Mouse (Mus musculus): Measurements from ENCODE around the gene Kcnq4.

The Kcnq4 gene

DNA sequence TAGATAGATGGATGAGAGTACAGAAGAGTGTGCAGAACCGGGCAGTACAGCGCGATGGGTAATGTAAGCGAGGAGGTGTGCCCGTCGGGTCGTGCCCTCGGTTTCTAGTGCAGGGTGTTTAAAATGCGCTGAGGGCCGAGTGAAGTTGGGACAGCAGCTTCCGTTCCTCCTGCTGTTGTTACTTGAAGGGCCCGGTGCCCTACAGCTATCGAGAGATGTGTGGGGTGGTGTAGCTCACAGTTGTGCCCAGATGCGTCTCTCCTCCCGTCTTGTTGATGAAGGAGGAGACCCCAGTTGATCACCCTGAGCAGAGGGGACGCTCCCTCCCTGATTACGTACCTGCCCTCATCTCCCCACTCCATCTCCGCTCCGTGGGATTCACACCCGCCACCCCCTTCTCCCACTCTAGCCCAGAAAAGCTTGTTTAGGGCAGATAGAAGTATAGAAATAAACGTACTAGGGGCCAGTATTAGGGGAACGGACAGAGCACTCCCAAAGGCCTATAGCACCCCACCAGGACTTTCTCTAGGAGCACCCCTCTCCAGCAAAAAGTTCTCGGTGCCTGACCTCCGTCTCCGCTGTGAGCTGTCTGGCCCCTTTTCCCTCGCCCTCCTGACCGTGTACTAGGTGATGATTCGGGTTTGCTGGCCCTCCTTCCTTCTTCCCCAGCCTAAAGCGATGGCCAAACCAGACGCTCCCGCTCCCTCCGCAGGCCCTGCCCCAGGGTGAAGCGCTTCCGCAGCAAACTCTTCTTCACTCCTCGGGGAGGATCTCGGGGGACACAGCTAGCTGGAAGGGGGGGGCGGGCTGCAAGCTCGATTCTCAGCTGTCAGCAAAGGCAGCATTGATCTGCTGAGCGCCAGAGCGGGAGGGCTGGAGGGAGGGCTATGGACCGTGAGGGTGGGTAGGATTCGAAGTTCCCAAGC is at the start of gene Kcnq4:
Gene Kcnq4, minus strand, starts transcription at position 672 of the 926 bp plus-strand sequence.
- no peak for DNase-seq

DNA sequence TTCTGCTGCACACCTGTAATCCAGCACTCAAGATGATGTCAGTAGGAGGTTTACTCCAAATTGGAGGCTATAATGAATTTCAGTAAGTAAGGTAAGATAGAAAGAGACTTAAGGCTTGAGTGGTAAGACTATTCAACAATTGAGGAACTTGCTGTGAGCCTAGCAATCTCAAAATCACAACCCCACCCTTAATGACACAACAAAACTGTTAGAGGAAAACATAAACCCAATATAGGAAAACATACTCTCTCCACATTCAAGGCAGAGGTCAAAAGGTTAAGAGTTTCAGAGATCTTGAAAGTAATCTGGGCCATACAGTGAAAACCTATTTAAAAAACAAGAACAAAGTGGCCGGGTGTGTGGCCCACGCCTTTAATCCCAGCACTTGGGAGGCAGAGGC is 48.3 kb upstream of the Kcnq4 start:
- DNase-seq, result no peak

DNA sequence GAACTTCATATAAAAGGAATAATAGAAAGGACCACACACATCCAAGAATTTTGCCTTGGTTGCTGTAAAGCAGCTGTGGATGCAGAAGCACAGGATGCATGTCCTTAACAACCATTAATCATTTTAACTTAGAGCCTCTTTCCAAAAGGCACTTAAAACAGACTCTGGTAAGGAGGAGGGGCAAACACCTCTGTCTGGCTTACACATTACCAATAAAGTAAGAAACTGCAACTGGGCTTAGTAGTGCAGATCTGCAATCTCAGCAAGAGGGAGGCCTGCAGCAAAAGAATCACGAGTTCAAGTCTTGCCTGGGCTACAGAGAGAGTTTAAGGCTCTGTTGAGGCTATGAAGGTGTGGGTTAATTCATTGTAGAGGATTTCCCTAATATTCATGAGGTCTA is 47.2 kb upstream of the Kcnq4 start:
- no peak for DNase-seq

DNA sequence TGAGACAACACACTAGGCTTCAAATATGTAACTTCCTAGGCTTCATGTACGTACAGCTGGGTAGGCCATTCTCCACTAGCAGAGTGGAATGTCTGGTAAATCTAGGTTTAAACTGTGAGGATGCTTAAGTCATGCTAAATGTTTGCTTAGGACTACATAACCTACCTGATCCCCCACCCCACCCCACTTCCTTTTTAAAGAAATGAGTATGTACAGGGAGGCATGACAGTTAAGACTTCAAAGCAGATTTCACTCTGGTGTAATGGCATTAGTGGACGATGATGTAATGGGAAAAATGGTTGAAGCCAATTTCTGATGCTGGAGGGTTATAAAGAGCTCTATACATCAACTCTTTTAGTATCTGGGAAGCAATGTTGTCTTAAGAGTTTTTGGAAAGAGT is 44.5 kb upstream of the Kcnq4 start:
- no peak for DNase-seq

DNA sequence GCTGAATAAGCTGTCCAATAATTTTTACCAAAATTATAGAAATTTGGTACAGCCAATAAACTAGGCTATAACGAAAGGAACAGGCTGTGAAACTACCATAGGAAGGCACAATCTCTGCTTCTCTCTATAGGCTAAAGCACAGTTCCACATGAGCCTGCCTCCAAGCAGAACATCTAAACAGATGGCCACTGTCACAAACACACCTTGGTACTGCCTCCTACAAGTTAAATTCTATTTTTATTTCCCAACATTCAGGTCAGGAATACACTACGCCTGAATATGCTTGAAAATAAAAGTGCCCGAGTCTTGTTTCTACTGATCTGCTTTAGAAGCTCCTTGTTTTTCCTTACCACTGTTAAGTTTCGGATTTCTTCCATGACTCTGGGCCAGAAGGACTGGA is 41.6 kb upstream of the Kcnq4 start:
- DNase-seq, result no peak

DNA sequence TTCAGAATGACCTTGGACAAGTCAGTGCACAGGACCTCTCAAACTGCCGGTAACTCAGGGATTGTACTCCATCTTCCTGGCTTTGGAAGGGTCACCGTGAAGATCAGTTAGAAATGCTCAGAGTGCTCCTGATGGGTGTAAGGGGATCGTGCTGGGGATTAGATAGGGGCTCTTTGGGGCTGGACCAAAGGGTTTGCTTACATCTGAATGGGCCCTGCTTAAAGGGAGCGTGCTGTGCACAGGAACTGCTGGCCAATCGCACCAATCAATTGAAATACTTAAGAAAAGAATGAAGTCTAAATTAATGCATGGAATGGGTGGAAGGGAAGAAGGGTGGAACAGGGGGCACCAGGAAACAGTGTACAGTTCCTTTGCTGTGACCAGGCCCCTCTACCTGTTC is 7.4 kb upstream of the Kcnq4 start:
- DNase-seq, result no peak

DNA sequence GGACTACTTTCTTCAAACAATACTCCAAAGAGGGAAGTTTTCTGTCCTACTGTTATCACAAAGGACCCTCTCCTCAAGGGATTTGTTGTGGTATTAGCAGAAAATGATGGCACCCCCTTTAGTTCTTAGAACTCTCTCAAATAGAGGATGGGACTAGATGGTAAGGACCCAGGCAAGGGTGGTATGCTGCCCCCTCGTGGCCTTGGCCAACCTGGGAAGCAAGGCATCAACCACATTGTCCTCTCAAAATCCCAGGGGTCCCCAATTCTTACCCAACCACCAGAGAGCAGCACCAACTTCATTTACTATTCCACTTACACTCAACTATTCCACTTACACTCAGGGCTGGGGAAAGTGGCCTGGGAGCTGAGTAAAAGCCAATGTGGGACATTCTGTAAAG is 6.9 kb upstream of the Kcnq4 start:
- DNase-seq, result peak; percentile 38 to 75

DNA sequence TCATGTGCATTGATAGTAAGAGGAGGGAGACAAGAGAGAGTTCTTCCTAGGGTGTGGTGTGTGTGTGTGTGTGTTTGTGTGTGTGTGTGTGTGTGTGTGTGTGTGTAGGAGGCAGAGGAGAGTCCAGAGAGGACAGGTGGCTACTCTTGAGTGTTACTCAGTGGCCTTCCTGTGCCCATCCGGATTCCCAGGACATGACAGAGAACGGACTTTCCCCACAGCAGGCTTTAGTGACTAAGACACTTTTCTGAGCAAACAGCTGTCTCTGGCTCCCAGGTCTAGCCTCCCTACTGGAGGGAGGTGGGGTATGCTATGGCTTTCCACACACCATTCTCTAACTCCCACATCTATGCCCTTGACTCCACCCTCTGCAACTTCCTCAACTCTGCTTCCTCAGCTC is 1.2 kb upstream of the Kcnq4 start:
- DNase-seq, result no peak

DNA sequence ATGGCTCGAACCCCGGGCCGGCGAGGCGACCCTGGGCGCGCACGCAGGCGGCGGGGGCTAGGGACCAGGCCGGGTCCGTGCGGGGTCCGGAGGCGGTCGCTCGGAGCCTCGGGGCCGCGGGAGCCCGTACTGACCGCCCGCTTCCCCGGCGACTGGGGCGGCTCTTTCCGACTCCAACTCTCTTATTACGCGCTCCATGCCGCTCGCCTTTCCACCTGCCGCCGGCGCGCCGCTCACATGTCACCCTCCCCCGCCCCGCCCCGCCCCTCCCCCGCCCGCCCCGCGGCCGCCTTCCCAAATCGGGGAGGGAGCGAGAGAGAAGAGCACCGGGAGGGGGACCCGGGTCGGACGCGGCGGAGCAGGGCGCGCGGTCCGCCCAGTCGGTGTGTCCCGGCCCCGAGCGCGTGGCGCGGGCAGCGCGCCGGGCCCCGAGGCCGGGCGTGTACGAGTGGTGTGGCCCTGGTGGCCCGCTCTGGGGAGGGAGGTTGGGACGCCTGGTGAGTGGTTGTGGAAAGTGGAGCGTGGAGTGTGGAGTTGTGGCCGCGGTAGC is 1.1 kb downstream of the Kcnq4 start:
- no peak for DNase-seq

DNA sequence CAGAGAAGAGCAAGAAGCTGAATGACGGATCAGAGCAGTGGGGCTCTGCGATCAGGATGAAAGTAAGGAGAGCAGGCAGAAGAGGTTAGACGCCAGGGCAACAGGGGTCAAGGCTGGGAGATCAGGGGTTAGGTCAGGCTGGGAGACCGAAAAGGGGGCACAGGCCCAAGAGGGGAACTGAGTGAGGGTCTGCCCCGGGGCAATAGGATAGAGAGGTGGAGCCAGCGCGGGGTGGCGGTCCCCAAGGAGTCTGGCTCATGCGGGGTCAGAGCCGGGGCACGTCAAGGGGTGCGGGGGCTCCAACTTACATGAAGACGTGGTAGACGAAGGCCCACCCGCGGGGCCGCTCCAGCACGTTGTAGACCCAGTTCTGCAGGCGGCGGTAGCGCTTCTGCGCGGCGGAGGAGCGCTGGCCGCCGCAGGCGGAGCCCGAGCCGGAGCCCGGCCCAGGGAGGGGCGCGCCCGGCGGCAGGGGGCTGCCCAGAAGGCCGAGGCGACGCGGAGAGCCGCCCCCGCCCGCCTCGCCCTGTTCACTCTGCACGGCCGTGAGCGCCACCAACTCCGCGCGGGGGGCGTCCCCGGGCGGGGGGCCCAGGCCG is 1.8 kb downstream of the Kcnq4 start:
- no peak for DNase-seq

DNA sequence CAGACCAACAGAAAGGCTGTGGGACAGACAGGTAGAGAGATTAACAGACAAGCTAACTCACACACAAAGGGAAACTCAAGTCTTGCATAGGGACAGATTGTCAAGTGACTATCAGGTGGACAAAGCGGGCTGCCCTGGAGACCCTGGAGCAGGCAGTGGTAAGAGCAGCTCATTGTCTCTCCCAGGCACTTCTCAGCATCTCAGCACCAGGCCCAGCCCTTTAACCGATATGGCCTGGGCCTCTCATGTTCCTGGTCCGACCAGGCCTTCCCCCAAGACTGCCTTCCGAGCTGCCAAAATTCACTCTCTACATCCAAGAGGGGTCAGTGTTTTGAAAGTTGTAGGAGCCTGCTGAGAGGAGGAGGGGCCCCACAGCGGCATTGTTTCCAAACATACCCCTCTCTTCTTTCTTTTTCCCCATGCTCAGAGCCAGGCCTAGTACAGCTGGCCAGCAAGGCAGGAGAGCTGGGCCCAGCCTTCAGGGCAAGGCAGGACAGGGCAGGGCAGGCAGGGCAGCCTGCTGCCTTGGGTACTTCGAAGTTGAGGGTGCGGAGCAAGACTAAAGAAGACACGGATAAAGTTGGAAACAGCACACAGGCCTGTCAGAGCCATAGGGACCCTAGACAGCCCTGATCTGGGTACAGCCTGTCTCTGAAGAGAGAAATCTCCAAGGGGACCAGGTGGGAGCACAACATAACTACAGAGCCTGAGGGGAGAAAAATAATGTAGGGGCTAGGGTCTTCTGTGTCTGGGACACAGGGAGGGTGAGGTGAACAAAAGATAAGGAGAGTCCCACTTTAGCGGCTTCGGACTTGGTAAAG is 2.5 kb downstream of the Kcnq4 start:
- DNase-seq, result no peak

DNA sequence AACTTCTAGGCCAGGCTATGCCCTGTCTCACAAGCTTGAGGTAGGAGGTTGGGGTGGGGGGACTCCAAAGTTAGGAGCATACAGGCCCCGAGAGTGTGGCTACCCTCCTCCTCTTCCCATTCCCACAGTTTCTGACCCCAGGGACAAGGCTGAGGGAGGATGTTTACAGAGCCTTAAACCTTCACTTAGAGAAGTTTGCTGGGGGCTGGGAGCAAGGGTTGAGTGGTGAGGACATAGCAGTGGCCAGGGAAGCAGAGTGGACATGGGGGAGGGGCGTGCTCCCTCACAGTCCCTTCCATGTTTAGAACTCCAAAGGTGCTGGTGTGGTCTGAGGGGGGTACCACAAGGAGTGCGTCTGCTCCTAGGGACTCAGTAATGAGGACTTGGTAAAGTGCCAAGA is 4.8 kb downstream of the Kcnq4 start:
- DNase-seq, result no peak

DNA sequence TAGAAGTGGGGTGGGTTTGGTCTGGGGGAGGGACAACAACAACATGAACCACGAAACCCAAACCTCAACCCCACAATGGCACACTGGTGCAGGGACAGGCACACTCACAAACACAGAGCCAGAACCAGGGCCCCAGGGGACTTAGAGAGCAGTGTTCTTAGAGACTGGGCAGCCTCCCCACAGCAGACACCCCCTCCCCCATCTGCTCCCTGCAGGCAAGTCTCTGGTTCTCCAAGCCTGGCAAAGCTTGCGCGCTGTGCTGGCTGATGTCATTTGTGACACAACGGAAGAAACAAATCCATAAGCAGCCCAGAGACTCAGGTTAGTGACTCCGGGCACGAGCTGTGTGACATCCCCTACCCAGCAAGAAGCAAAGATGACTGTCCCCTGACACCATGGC is 7.1 kb downstream of the Kcnq4 start:
- no peak for DNase-seq

DNA sequence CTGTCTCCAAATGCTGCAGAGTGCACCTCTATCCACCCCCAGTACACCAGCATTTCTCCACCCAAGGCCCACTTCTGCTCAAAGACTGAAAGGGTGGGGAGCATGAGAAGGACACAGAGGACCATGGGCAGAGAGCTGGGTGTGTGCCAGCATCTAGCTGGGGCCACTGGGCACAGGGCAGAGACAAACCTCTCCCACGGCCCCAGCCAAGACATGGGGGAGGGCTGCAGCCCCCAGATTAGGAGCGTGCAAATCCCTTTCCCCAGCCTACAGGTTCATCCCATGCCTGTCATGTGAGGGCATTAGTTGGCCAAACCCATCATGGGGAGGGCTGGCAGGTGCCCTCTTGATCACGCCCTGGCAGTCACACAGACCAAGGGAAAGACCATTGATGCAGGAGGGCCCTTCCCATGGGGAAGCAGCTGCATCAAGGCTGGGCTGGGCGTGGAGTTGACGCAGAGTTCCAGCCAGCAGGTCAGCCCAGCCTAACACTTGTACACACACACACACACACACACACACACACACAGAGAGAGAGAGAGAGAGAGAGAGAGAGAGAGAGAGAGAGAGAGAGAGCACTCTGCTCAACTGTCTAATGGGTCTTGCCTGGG is 14.3 kb downstream of the Kcnq4 start:
- DNase-seq, result no peak

DNA sequence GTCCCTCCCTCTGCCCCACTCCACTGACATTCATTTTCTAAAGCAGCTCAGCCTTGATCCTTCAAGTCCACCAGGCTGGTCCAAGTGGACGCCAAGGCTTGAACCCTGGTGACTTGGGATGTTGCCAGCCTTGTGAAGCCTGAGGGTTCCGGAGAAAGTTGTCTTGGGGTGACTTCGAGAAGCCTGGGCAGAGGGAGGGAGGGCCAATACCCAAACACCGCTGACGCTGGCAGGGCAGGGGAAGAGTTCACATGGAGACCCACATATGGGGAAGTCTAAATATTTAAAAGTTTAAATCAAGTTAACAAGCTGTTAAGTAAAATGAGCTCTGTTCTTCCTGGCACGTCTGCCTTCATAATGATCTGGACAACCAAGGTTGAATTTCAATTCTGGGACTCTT is 15.7 kb downstream of the Kcnq4 start:
- no peak for DNase-seq

DNA sequence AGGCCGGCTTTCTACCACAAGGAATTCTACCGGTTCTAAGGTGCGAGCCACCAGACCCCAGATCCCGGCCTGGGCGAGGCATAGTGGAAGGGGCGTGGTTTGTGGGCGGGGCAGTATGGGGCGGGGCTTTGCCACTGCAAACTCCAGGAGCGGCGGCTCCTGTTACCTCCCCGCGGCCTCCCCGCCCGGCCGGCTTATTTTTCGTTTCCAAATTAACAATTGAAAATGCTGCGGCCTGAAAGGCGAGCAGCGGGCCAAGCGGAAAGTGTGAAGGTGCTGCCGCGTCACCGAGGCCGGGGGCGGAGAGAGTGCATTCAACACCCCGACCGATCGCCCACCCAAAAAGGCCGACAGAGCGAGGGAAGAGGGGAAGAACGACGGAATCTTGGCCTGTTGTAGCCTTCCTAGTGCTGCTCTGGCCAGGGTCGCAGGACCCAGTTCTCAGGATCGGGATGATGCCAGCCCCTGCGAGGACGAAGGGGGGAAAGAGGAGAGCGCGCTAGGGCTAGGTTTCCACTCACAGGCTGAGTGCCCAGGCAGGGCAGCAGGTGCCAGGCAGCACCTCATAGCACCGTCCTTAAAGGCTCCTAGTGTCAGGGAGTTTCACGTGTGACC is 17.3 kb downstream of the Kcnq4 start:
- peak; percentile 51 to 68 for DNase-seq

DNA sequence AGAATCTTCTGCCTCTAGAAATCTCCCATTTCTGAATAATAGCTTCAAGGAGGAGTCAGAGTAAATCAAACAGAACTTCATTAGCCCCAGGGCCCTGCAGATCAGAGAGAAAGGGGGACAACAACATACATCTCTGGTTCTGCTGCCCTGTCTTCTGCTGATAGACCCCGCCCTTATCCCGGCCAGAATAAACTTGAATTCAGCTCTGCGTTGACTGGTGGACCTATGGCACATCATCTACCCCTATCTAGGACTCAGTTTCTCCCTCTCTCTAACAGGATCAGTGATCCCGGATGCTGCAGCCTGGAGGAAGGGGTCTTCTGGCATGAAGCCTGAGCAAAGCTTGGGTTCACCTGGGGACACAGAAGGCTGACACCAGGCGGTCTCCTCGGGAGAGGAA is 17.8 kb downstream of the Kcnq4 start:
- DNase-seq, result no peak

DNA sequence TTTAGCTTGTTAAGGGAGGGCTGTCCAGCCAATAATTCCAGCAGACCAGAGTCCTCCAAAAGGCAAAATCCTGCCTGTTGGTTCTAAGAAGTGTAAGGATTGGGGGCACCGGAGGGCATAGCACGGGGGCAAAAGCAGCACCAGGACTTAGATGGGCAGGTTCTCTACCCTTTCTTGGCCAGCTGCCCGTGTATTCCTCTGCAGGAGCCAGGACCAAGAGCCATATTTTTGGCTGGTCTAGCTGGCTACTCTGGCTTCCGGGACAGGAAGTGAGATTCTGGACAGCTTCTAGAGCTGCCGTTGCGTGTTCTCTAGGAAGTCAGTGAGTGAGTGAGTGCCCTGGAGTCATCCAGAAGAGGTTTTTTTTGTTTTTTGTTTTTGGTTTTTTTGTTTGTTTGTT is 18.3 kb downstream of the Kcnq4 start:
- DNase-seq, result peak; percentile 22 to 26

DNA sequence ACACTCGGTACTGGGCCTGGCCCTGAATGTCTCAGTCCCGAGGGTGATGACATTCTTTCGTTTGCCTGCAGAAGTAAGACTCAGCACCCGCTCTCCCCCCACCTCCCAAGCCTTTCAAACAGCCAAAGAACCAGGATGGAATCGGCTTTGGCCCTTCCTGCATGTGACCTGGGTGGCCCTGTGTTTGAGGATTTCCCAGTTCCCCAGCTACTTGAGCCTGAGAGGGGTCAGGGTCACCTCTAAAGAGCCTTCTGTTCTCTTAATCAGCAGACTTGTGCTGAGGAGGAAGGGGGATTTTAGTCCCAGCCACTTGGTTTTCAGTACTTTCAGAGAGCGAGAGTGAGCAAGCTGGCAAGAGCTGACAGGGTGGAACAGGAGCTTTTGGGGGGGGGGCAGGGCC is 19.0 kb downstream of the Kcnq4 start:
- no peak for DNase-seq

DNA sequence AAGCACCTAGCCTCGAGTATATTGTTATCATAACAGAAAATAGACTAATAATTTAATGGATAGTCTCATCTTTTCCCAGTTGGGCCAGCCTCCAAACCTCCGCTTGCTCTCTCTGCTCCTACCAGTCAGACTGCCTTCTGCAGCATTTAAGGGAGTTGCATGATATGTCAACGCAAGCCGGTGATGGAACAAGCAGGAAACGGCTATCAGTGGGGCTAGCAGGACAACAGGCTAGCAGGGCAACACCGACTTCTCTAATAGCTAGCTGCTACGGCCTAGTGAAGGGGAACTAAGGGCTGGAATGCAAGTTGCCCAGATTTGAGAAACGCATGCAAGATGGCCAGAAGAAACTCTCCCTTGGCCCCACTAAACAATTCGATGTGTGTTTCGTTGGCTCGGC is 20.6 kb downstream of the Kcnq4 start:
- DNase-seq, result no peak

DNA sequence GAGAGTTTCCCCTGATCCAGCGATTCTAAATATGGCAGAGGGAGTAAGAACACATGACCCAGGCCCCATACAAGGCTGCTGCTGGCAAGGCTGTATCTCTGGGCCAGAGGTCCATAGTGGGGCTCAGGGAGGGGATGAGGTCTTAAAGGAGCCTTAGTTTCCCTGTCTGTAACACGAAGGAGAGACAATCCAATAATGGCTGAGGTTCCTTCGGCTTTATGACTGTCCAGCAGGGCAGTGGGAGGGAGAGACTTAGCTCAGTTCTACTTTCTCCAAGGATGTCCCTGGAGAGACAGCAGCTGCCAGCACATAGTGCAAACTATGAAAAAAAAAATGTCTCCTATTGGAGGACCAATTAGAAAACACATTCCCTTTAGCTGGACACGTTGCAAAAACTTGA is 22.2 kb downstream of the Kcnq4 start:
- DNase-seq, result no peak

DNA sequence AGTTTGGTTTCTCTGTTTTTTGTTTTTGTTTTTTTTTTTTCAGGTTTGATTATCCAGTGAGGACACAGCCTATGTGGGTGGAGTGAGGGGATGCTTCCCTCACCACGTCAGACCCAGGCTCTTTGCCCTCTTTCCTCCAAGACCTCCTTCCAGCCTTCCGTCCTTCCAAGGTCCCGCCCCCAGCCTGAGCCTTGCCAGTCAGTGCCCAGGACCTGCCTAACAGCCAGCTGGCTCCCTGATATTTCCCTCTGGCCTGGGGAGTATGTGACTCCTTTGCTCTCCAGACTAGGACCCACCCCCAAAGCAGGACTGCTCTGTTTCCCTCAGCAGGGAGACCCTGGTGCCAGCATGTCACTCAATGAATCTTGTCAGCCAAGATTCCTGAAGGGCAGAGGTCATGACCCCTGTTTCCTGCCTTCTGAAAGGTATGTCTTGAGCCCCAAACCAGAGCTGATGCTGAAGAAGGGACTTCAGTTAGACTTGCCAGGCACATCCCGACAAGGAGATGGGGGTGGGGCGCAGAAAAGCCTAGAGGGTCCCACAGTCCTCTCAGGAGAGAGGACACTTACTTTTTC is 22.8 kb downstream of the Kcnq4 start:
- DNase-seq, result no peak

Measured in kidney, adult 8-10 months (tissue).